Mouse (Mus musculus) forebrain, postnatal 0 days (tissue): ENCODE results near the gene Trp53i11. TPM values are rescaled to one million over a fixed set of nuclear protein-coding genes. Genes with fewer than 3 reads are reported as not detected.

Source experiments
- ATAC-seq: fragments of 200-750 bp; cut with Nextera tagmentation; 2 replicates; pipeline ENCODE4 v1.8.0; 2017; ENCODE audit warnings: mild to moderate bottlenecking, moderate library complexity
- DNase-seq: peaks from one replicate; pipeline ENCODE4 v3.0.0-alpha.2; 2015
- H3K27ac ChIP-seq: fragments of 300-500 bp; sonication (generic); 2 replicates; pipeline ENCODE4 v1.5.1; 2014; ENCODE audit warnings: low read depth, mild to moderate bottlenecking, antibody characterized with exemption, low read length, moderate library complexity, mixed read lengths
- H3K27me3 ChIP-seq: fragments of 300-500 bp; sonication (generic); 2 replicates; pipeline ENCODE4 v1.6.1; 2014; ENCODE audit warnings: mild to moderate bottlenecking, low read length, mixed read lengths; ENCODE audit not compliant: insufficient read depth
- H3K36me3 ChIP-seq: fragments of 300-500 bp; sonication (generic); 2 replicates; pipeline ENCODE4 v1.6.1; 2014; ENCODE audit warnings: mild to moderate bottlenecking, moderate library complexity; ENCODE audit not compliant: insufficient read depth
- H3K4me1 ChIP-seq: fragments of 300-500 bp; sonication (generic); 2 replicates; pipeline ENCODE4 v1.6.1; 2014; ENCODE audit warnings: antibody characterized with exemption; ENCODE audit not compliant: insufficient read depth
- H3K4me2 ChIP-seq: fragments of 300-500 bp; sonication (generic); 2 replicates; pipeline ENCODE4 v1.6.1; 2014; ENCODE audit warnings: low read depth, mild to moderate bottlenecking, moderate library complexity
- H3K4me3 ChIP-seq: fragments of 300-500 bp; sonication (generic); 2 replicates; pipeline ENCODE4 v1.5.1; 2014; ENCODE audit warnings: low read depth, low read length, mixed read lengths
- H3K9ac ChIP-seq: fragments of 300-500 bp; sonication (generic); 2 replicates; pipeline ENCODE4 v1.6.1; 2014; ENCODE audit warnings: mild to moderate bottlenecking
- H3K9me3 ChIP-seq: fragments of 300-500 bp; sonication (generic); 2 replicates; pipeline ENCODE4 v1.6.1; 2016; ENCODE audit warnings: low read length
- CTCF ChIP-seq: sonication (generic); IDR thresholded peaks from 2 replicates; pipeline ENCODE4 v1.5.1; 2016; ENCODE audit warnings: antibody characterized with exemption, control low read depth, low read depth
- WGBS: fragments of 180-500 bp; shearing (Covaris S2); extraction: QIAGEN DNeasy Blood & Tissue Kit; methylation state at CpG from one replicate; pipeline ENCODE4 v1.1.7; 2014; 5-methylcytosine and 5-hydroxymethylcytosine counted together
- polyA plus RNA-seq: library from polyadenylated mRNA; unstranded; fragments of >200 nt; fragmentation: Nextera tagmentation; extraction: Ambion mirVana; gene quantifications from 2 replicates; pipeline ENCODE4 v1.2.1, GENCODE M21; 2015
- total RNA-seq: library from RNA; depleted of rRNA; stranded (reverse); fragments of >200 nt; gene quantifications from 2 replicates; pipeline ENCODE4 v1.2.3, GENCODE M21; 2014

Trp53i11 gene
- total and polyA plus RNA-seq, 2 experiments from 2014 or later: 95.2 to 132 TPM

DNA sequence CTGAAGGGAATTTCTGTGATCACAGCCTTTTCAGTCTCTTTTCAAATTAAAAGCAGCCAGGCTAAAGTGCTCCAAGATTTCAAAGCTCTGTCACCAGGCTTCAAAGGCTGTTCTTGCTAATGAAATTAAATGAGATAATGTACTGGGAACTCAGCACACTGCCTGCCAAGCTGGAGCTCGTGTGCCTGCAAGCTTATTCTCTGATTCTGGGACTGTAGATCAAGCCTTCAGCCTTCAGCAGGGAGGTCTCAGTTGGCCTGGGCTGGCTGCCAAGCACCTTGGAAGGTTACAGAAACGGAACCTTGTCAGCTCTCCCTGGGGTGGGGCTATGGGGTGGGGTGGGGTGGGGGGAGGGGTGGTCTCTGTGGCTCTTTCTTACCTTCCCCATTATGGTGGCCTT, 24.0 kb upstream of the Trp53i11 start:
- Histone ChIP-seq H3K27me3 (no peaks in the 10 kb centered on the region), H3K4me3 (no peak overlapping the region), H3K9me3 (no peaks in the 10 kb centered on the region), H3K36me3 (no peaks in the 10 kb centered on the region), H3K27ac (no peak overlapping the region), H3K4me1 (no peaks in the 10 kb centered on the region), H3K9ac (no peak overlapping the region), H3K4me2 (no peak overlapping the region)
- no peak for DNase-seq
- TF ChIP-seq CTCF: no peak
- ATAC-seq: no peak
- 16% methylated on average over 2 of the region's 2 CpGs for WGBS

DNA sequence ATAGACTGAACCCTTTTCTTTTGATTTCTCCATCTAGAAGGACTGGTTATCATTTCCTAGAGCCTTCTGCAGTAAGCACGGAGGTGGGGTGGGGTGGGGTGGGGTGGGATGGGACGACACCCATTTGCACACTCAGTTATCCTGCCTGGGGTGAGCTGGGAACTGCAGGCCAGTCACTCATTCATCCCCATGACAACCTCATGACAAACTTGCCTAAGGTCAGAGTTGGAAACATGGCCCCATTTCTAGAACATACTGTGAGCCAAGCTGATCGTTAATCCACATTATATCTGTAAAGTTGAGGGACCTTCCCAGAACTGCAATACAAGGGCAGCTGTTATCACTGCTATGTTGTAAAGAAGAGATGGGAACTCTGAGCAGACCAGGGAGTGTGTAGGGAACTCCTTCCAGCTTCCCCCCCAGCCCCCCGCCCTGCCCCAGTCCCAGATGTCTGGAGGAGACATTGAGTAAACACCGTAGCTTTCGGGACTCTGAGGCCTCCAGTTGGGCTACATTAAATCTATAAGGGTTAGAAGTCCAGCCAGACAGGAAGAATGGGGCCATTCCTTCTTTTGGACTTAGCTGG, 23.5 kb upstream of the Trp53i11 start:
- no peak overlapping the region for H3K4me3 ChIP-seq
- no peaks in the 10 kb centered on the region for H3K9me3 ChIP-seq
- no peaks in the 10 kb centered on the region for H3K27me3 ChIP-seq
- no peak overlapping the region for H3K4me2 ChIP-seq
- no peak overlapping the region for H3K9ac ChIP-seq
- no peak for TF ChIP-seq CTCF
- no peaks in the 10 kb centered on the region for H3K36me3 ChIP-seq
- no peak for ATAC-seq
- DNase-seq: no peak
- WGBS: 87% methylated on average over 6 of the region's 6 CpGs
- H3K27ac ChIP-seq: no peak overlapping the region
- no peaks in the 10 kb centered on the region for H3K4me1 ChIP-seq

DNA sequence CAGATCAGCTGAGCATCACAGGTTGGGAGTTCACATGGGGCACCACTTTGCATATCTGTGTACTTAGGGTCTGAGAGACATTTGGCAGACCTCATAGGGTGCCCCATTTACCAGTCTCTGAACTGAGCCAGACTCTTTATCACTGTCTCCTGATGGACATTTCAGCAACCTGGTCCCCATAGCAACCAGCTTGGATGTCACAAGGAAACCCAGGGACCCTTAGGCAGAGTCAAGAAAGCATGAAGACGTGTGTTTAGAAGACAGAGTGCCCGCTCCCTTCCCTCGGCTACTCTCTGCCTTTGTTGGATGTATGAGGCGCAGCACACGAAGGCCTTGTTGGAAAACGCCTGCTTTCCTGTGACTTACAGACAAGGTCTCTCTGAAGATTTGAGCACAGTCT, 21.1 kb upstream of the Trp53i11 start:
- Histone ChIP-seq H3K27me3 (no peaks in the 10 kb centered on the region), H3K4me3 (no peak overlapping the region), H3K9me3 (no peaks in the 10 kb centered on the region), H3K36me3 (no peaks in the 10 kb centered on the region), H3K9ac (no peak overlapping the region), H3K4me2 (no peak overlapping the region), H3K27ac (no peak overlapping the region), H3K4me1 (no peaks in the 10 kb centered on the region)
- no peak for TF ChIP-seq CTCF
- ATAC-seq (0 out of 2 replicates have a peak, but pooled peaks have one; percentile 11), DNase-seq (no peak)
- WGBS: 67% methylated on average over 6 of the region's 6 CpGs

DNA sequence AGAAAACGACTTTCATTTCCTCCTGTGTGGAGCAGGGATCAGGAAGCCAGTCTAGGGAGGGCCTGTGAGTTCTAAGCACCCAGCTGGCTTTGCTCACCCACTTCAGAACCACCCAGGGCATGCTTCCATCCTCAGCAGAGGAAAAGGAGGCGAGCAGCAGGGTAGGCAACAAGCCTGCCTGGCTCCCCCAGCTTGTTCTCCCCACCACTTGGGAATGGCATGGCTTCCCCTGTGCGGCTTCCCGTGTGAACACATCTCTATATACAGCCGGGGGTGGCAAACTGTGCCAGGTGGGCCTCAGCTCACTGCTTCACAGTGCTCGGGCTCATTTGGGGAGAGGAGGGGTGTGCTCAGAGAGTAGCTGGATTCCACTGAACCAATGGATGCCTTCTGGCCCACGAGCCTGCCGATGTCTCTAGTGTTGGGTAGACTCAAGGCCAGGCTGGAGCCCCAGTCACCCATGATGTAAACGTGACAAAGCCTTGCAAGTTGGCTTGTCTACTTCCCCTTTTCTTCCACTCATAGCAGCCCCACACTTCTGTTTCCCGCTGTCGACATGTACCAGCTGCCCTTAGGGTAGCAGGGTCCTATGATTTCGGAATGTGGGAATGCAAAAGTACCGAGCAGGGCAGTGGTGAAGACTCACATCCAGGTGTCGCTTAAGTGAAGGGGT, 20.5 kb upstream of the Trp53i11 start:
- peak; percentile 54 for DNase-seq
- Histone ChIP-seq H3K36me3 (no peaks in the 10 kb centered on the region), H3K27ac (no peak overlapping the region), H3K9ac (no peak overlapping the region), H3K4me3 (no peak overlapping the region), H3K27me3 (no peaks in the 10 kb centered on the region), H3K9me3 (no peaks in the 10 kb centered on the region), H3K4me2 (no peak overlapping the region), H3K4me1 (no peaks in the 10 kb centered on the region)
- WGBS: 75% methylated on average over 14 of the region's 14 CpGs
- TF ChIP-seq CTCF: no peak
- ATAC-seq: peak; percentile 80

DNA sequence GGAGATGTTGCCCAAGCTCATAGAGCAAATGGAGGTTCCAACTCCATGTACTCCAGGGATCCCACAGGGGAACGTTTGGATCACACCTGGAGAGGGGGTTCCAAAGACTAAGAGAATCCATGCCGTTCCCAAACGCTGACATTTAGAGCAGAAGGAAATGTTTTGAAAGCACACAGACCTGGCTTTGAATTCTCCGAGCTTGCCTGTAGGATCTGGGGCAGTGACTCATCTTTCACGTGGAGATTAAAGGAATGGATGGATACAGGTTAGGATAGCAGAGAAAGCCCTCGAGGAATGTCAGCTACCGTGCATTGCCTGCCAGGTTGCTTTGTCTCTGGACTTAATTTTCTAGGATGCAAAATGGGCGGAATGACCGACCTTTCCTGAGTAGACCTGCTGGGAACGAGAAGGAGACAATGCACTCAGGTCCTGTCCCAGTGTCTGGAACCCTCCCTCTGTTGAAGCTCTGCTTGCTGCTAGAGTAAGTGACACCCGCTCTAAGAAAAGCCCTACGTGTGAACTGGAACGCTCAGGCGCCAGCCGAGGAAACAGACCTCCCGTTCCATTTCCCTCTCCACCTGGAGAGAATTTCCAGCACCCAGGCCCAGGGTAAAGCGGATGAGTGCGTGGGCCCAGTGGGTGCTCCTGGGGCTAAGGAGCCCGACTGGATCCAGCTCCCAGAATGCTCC, 17.0 kb upstream of the Trp53i11 start:
- TF ChIP-seq CTCF: no peak
- ATAC-seq (peak; percentile 10; the same call in 1 of the 2 replicates), DNase-seq (no peak)
- H3K4me2 ChIP-seq: no peak overlapping the region
- H3K4me1 ChIP-seq: 0 out of 2 replicates have a peak, but pooled peaks cover 5% of the 10 kb centered on the region
- H3K9me3 ChIP-seq: no peaks in the 10 kb centered on the region
- no peaks in the 10 kb centered on the region for H3K36me3 ChIP-seq
- no peak overlapping the region for H3K4me3 ChIP-seq
- H3K9ac ChIP-seq: no peak overlapping the region
- 65% methylated on average over 19 of the region's 19 CpGs for WGBS
- no peaks in the 10 kb centered on the region for H3K27me3 ChIP-seq
- H3K27ac ChIP-seq: 0 out of 2 replicates have a peak overlapping the region, but pooled peaks have one; percentile 29

DNA sequence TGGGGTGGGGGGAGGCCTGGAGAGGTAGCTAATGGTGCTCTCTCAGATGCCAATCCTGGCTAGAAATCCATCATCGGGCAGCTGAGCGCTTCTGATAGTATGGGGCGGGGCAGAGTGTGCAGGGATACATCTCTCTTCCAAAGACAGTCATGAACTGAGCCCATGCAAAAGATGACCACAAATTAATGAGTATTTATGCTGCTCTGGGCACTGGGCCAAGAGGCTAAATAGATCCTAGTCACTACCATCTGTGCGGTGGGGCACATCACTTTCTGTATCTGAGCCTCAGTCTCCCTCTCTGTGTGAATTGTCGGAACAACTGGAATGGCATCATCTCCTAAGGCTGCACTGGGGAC, 16.5 kb upstream of the Trp53i11 start:
- Histone ChIP-seq H3K4me1 (0 out of 2 replicates have a peak, but pooled peaks cover 5% of the 10 kb centered on the region), H3K4me3 (no peak overlapping the region), H3K27ac (0 out of 2 replicates have a peak overlapping the region, but pooled peaks have one; percentile 29), H3K9ac (no peak overlapping the region), H3K9me3 (no peaks in the 10 kb centered on the region), H3K4me2 (no peak overlapping the region), H3K27me3 (no peaks in the 10 kb centered on the region), H3K36me3 (no peaks in the 10 kb centered on the region)
- TF ChIP-seq CTCF: no peak
- DNase-seq (no peak), ATAC-seq (no peak; the same call in 1 of the 2 replicates)
- WGBS: 53% methylated on average over 5 of the region's 5 CpGs

DNA sequence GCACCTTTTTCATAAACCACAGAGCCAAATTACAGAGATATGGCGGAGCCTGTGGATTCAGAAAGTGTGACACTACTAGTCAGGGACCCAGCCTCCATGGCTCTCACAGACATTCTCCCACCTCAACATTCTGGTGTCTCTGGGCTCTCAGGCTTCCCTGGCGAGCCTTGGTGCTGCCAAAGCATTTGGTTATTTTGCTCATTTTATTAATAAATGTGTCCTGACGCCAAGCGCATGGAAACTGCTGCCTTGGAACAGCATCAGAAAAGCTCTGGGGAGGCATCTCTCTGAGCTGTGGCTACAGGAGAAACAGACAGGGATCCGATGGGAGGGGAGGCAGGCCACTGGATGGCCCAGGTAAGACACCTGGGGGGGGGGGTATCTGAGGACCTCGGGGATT, 15.4 kb upstream of the Trp53i11 start:
- no peak for TF ChIP-seq CTCF
- no peak overlapping the region for H3K4me3 ChIP-seq
- H3K27me3 ChIP-seq: no peaks in the 10 kb centered on the region
- H3K4me2 ChIP-seq: no peak overlapping the region
- peaks cover 11% of the 10 kb centered on the region; the same call in 1 of the 2 replicates for H3K4me1 ChIP-seq
- H3K27ac ChIP-seq: no peak overlapping the region
- ATAC-seq (no peak), DNase-seq (no peak)
- H3K36me3 ChIP-seq: no peaks in the 10 kb centered on the region
- 74% methylated on average over 6 of the region's 6 CpGs for WGBS
- no peak overlapping the region for H3K9ac ChIP-seq
- H3K9me3 ChIP-seq: no peaks in the 10 kb centered on the region
